Comparison of ENCODE assay signal across 12 mouse cellular contexts in the genomic region with DNA sequence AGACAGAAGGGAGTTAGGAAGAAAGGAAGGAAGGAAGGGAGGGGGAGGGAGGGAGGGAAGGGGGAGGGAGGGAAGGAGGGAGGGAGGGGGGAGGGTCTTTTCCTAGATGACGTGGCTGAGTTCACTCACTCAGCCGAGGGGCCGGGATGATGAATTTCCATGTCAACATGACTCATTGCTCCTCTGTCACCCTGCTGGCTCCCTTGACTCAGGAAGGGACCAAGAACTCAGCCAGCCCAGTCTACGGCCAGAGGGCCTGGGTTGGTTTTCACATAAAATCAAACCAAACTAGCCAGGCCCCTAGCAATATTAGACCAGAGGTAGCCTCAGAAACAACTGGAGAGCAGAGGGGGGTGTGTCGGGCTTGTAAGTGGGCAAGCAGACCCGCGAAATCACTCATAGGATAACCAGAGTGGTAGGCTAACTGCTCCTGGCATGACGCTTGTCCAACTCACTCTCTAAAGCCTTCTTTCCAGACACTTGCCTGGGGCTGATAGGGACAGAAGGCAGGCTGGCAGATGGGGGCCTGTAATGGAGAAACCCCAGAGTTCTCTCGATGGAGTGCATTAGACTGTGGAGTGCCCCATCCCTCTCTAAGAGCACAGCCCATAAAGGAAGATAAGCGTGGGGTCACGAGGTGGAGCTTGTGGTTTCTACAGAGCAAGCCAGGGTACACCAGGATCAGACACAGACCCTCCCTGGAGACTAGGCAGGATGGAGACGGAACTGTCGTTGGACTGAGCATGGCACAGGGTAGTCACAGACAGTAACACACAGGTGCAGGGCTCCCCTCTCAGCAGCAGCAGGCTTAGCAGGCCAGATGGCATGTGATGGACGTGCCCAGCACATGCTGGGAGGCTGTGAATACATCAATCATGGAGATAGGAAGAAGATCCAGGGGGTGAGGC. TPM values are rescaled to one million over a fixed set of nuclear protein-coding genes. Genes with fewer than 3 reads are reported as not detected.
DNase-seq lines count a peak whose midpoint lies in the region; ATAC-seq lines count a peak whose summit lies in the region.
"Had no signal": no experiment of that assay in that cellular context is flagged by ENCODE, and none has a peak within 500 bp of the region (broad histone marks: within the 10 kb centered on the region; RNA-seq: fewer than 3 reads in every experiment).

No protein-coding gene starts in this region.

- H3K4me2 ChIP-seq in forebrain, embryonic 11.5 days (ENCODE audit: low read depth, low read length, severe bottlenecking) = no peak overlapping the region
- H3K4me2 ChIP-seq in embryonic facial prominence, embryonic 12.5 days (replicated peaks) = no peak overlapping the region

- H3K27ac ChIP-seq in forebrain, embryonic 10.5 days = peak overlapping the region; percentile 60
- H3K27ac ChIP-seq in forebrain, embryonic 11.5 days (ENCODE audit: low read depth, low read length) = no peak overlapping the region
- peak overlapping the region; percentile 25; the same call in 1 of the 2 replicates for H3K27ac ChIP-seq in embryonic facial prominence, embryonic 12.5 days
- H3K27ac ChIP-seq in limb, embryonic 10.5 days = peak overlapping the region; percentile 54; the same call in 1 of the 2 replicates
- H3K27ac ChIP-seq: macrophage had no signal

- peaks cover 19% of the 10 kb centered on the region; the same call in 1 of the 2 replicates for H3K27me3 ChIP-seq in forebrain, embryonic 10.5 days (ENCODE audit: poor library complexity, severe bottlenecking)
- no peaks in the 10 kb centered on the region for H3K27me3 ChIP-seq in forebrain, embryonic 11.5 days (ENCODE audit: control insufficient read depth, insufficient read depth, low read length)
- H3K27me3 ChIP-seq in embryonic facial prominence, embryonic 12.5 days = peaks cover 7% of the 10 kb centered on the region; the same call in 1 of the 2 replicates
- H3K27me3 ChIP-seq in limb, embryonic 10.5 days (ENCODE audit: low read depth, poor library complexity, severe bottlenecking) = peaks cover 9% of the 10 kb centered on the region; the same call in 1 of the 2 replicates

- 76% methylated on average over 14 of the region's 14 CpGs for WGBS in forebrain, embryonic 10.5 days
- 68% methylated on average over 14 of the region's 14 CpGs for WGBS in forebrain, embryonic 11.5 days
- 59% methylated on average over 14 of the region's 14 CpGs for WGBS in embryonic facial prominence, embryonic 12.5 days
- 56% methylated on average over 14 of the region's 14 CpGs for WGBS in limb, embryonic 10.5 days

- no peak; the same call in 1 of the 2 replicates for ATAC-seq in forebrain, embryonic 11.5 days (replicated peaks; ENCODE audit: low FRiP score)
- peak; percentile 47; the same call in 1 of the 2 replicates for ATAC-seq in embryonic facial prominence, embryonic 12.5 days (ENCODE audit: insufficient number of reproducible peaks, insufficient read depth, low FRiP score, low TSS enrichment)

- no peak for DNase-seq in forebrain, embryonic 10.5 days (ENCODE audit: extremely low spot score, low spot score)
- DNase-seq in forebrain, embryonic 11.5 days (ENCODE audit: low spot score) = no peak
- DNase-seq in 416B (ENCODE audit: low read depth) = peak; percentile 19
- no peak for DNase-seq in limb, embryonic 10.5 days (ENCODE audit: low spot score)
- no peak for DNase-seq in lung, postnatal 25 days (ENCODE audit: low spot score)
- DNase-seq in ovary, adult 18-20 months (ENCODE audit: low spot score) = no peak
- DNase-seq in ovary, postnatal 10 days (ENCODE audit: low spot score) = no peak
- DNase-seq: heart, postnatal 4 days; right cerebral cortex, postnatal 14 days; thymus, postnatal 14 days had no signal

- H3K4me1 ChIP-seq in forebrain, embryonic 10.5 days = peaks cover 60% of the 10 kb centered on the region
- H3K4me1 ChIP-seq in forebrain, embryonic 11.5 days (replicated peaks; ENCODE audit: control insufficient read depth, insufficient read depth, low read length) = peaks cover 16% of the 10 kb centered on the region
- peaks cover 20% of the 10 kb centered on the region; the same call in 1 of the 2 replicates for H3K4me1 ChIP-seq in embryonic facial prominence, embryonic 12.5 days
- H3K4me1 ChIP-seq in limb, embryonic 10.5 days = peaks cover 30% of the 10 kb centered on the region

- no peak overlapping the region for H3K4me3 ChIP-seq in forebrain, embryonic 10.5 days
- H3K4me3 ChIP-seq in forebrain, embryonic 11.5 days (ENCODE audit: low read depth, low read length) = no peak overlapping the region
- H3K4me3 ChIP-seq in embryonic facial prominence, embryonic 12.5 days = no peak overlapping the region
- no peak overlapping the region for H3K4me3 ChIP-seq in limb, embryonic 10.5 days

- H3K9ac ChIP-seq in forebrain, embryonic 11.5 days (ENCODE audit: low read length) = no peak overlapping the region
- no peak overlapping the region for H3K9ac ChIP-seq in embryonic facial prominence, embryonic 12.5 days

- H3K9me3 ChIP-seq in forebrain, embryonic 10.5 days = no peaks in the 10 kb centered on the region
- H3K9me3 ChIP-seq in forebrain, embryonic 11.5 days (ENCODE audit: control insufficient read depth, low read length) = no peaks in the 10 kb centered on the region
- H3K9me3 ChIP-seq in embryonic facial prominence, embryonic 12.5 days = no peaks in the 10 kb centered on the region
- H3K9me3 ChIP-seq in limb, embryonic 10.5 days (replicated peaks) = no peaks in the 10 kb centered on the region

- peaks cover 48% of the 10 kb centered on the region for H3K36me3 ChIP-seq in forebrain, embryonic 10.5 days (replicated peaks)
- no peaks in the 10 kb centered on the region for H3K36me3 ChIP-seq in forebrain, embryonic 11.5 days (ENCODE audit: control insufficient read depth, insufficient read depth, low read length)
- no peaks in the 10 kb centered on the region for H3K36me3 ChIP-seq in embryonic facial prominence, embryonic 12.5 days
- H3K36me3 ChIP-seq in limb, embryonic 10.5 days = no peaks in the 10 kb centered on the region

RNA-seq across cellular contexts. Expression of gene Rars, which starts 43.6 kb away (rescaled TPM):
- 118 and 123 TPM in 2 replicates for polyA plus RNA-seq in forebrain, embryonic 10.5 days (2016; fragmentation: Nextera tagmentation; extraction: Ambion mirVana)
- 107 and 110 TPM in 2 replicates for polyA plus RNA-seq in forebrain, embryonic 11.5 days (2014; fragmentation: Nextera tagmentation; extraction: Ambion mirVana)
- 84.7 and 88.0 TPM in 2 replicates for polyA plus RNA-seq in embryonic facial prominence, embryonic 12.5 days (2016; fragmentation: Nextera tagmentation; extraction: Ambion mirVana)
- polyA plus RNA-seq in limb, embryonic 10.5 days (2016; fragmentation: Nextera tagmentation; extraction: Ambion mirVana) = 109 and 113 TPM in 2 replicates
